Mouse (Mus musculus): ENCODE data around the gene Zdhhc22. TPM values are rescaled to one million over a fixed set of nuclear protein-coding genes. Genes with fewer than 3 reads are reported as not detected.

The Zdhhc22 gene
- polyA plus RNA-seq, 1 experiment from 2014 or later = 0.82 TPM

DNA sequence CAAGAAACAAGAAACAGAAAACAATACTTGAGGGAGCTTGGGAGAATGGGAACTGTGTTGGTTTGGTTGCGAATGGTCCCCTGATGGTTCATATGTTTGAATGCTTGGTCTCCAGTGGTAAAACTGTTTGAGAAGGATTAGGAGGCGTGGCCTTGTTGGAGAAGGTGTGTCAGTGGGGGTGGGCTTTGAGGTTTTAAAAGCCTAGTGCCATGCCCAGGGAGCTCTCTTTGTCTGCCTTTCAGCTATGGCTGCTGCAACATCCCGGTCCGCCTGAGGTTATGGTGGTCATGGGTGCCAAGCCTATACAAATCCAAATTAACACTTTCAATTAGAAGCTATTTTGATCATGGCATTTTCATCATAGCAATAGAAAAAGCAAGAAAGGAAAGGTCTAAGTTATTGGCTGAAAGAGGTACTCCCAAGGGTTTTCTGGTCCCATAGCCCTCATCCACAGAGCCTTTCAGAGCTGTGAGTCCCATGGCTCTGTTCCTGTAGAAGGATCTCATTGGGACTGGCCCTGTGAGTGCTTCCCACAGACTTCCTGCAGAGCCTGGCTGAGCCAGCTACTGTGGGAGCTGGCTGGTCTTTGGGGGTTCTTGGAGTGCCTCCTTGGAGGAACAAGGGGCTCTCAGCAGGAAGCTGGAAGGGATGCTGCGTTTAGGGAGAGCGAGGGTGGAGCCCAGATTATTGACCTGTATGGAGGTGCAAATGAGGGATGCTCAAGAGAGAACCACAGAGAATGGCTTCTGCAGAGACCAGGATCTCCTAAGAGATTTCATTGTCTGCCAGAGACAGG, 59.1 kb downstream of the Zdhhc22 start:
- H3K9me3 ChIP-seq (ENCODE audit: control insufficient read depth, low read length) = no peaks in the 10 kb centered on the region
- H3K4me3 ChIP-seq (ENCODE audit: low read depth, low read length) = no peak overlapping the region
- no peak overlapping the region for H3K9ac ChIP-seq (ENCODE audit: low read depth, low read length)
- WGBS = 71% methylated on average over 6 of the region's 6 CpGs
- H3K27ac ChIP-seq (ENCODE audit: low read depth, low read length) = no peak overlapping the region
- no peaks in the 10 kb centered on the region for H3K27me3 ChIP-seq (ENCODE audit: control insufficient read depth, insufficient read depth, low read length)
- no peak overlapping the region for H3K4me2 ChIP-seq (replicated peaks; ENCODE audit: low read depth, low read length)
- DNase-seq (ENCODE audit: low spot score) = no peak
- no peaks in the 10 kb centered on the region for H3K4me1 ChIP-seq (replicated peaks; ENCODE audit: control insufficient read depth, insufficient read depth, low read length)
- no peak for ATAC-seq (ENCODE audit: low FRiP score)
- H3K36me3 ChIP-seq (ENCODE audit: control insufficient read depth, insufficient read depth, low read length) = no peaks in the 10 kb centered on the region

Other genes with a start within 250 kb of the Zdhhc22 start
- 16.0 and 21.3 TPM in 2 replicates for gene Irf2bpl, start 105.6 kb downstream of the Zdhhc22 start, polyA plus RNA-seq (2014; fragmentation: Nextera tagmentation; extraction: Ambion mirVana)
- gene Cipc, start 43.4 kb downstream of the Zdhhc22 start, polyA plus RNA-seq (2014; fragmentation: Nextera tagmentation; extraction: Ambion mirVana) = 32.2 and 39.5 TPM in 2 replicates
- gene Tmem63c, start 30.9 kb upstream of the Zdhhc22 start, polyA plus RNA-seq (2014; fragmentation: Nextera tagmentation; extraction: Ambion mirVana) = 0.66 and 1.4 TPM in 2 replicates
- gene Ngb, start 112.1 kb upstream of the Zdhhc22 start, polyA plus RNA-seq (2014; fragmentation: Nextera tagmentation; extraction: Ambion mirVana) = 0.14 and 0.28 TPM in 2 replicates
- gene Gstz1, start 156.7 kb upstream of the Zdhhc22 start, polyA plus RNA-seq (2014; fragmentation: Nextera tagmentation; extraction: Ambion mirVana) = 26.0 and 31.4 TPM in 2 replicates
- 14.8 and 17.0 TPM in 2 replicates for gene Pomt2, start 157.5 kb upstream of the Zdhhc22 start, polyA plus RNA-seq (2014; fragmentation: Nextera tagmentation; extraction: Ambion mirVana)
- gene Samd15, start 209.3 kb upstream of the Zdhhc22 start, polyA plus RNA-seq (2014; fragmentation: Nextera tagmentation; extraction: Ambion mirVana) = 1.4 and 1.6 TPM in 2 replicates
- gene Tmed8, start 210.0 kb upstream of the Zdhhc22 start, polyA plus RNA-seq (2014; fragmentation: Nextera tagmentation; extraction: Ambion mirVana) = 3.3 and 5.3 TPM in 2 replicates
- 1.1 and 2.0 TPM in 2 replicates for gene Noxred1, start 248.3 kb upstream of the Zdhhc22 start, polyA plus RNA-seq (2014; fragmentation: Nextera tagmentation; extraction: Ambion mirVana)